Mouse (Mus musculus): Measurements from ENCODE around the gene Igf1r. TPM values are rescaled to one million over a fixed set of nuclear protein-coding genes. Genes with fewer than 3 reads are reported as not detected.

The Igf1r gene
- polyA plus RNA-seq, 1 experiment from 2014 or later: 19.0 TPM

DNA sequence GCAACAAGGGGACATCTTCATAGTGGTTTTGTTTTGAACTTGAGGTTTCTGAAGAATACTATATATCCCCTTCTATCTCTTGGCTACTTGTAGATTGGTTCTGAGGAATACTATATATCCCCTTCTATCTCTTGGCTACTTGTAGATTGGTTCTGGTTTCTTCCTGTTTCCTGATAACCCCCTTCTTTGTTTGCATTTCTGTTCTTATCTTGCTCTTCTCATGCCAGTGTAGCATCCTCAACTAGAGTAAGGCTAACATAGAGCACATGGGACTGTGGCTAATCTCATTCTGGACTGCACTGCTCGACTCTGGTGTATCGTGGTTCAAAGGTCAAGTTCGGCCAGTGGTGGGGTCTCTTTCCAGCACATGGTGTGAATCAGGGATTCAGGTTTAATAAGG is 58.2 kb downstream of the Igf1r start:
- Histone ChIP-seq H3K36me3 (peaks cover 7% of the 10 kb centered on the region; the same call in 1 of the 2 replicates), H3K4me3 (replicated peaks) (no peak overlapping the region), H3K27me3 (replicated peaks) (no peaks in the 10 kb centered on the region), H3K4me2 (no peak overlapping the region), H3K4me1 (peaks cover 29% of the 10 kb centered on the region), H3K27ac (replicated peaks) (no peak overlapping the region), H3K9me3 (replicated peaks) (no peaks in the 10 kb centered on the region), H3K9ac (replicated peaks) (no peak overlapping the region)
- ATAC-seq (ENCODE audit: low FRiP score): no peak
- WGBS: 87% methylated on average over 3 of the region's 3 CpGs

DNA sequence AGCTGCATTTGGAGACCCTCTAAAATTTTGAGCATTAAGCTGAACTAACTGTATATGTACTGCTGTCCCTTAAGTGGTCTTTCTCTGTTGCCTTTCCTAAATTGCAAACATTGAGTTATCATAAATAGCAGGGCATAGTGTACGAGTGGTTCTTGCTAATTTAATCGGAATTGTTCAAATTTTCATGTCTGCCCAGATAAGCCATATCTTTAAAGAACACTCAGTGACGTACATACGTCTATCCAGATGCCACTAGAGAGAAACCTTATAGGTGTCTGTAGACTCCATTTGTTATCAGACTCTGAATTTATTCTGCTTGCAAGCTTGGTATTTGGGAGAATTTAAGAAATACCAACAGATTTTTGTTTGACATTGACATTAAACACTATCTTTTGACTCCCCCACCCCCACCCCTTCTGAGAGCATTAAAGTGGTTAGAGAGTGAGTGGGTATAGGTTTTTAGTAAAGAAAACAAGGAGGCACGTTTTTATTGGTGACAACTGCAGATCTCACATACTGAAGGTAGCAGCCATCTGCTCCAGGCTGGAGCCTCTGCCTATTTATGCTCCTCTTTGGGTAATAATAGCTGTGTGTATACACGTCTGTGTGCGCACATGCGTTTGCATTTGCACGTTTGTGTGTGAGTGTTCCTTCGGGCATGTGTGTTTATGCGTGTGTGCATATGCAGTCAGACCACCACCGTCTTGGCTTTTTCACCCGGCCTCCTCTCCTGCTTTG is 58.9 kb downstream of the Igf1r start:
- peaks cover 29% of the 10 kb centered on the region for H3K4me1 ChIP-seq
- no peak for ATAC-seq (ENCODE audit: low FRiP score)
- H3K27ac ChIP-seq (replicated peaks): no peak overlapping the region
- H3K36me3 ChIP-seq: peaks cover 9% of the 10 kb centered on the region; the same call in 1 of the 2 replicates
- no peaks in the 10 kb centered on the region for H3K27me3 ChIP-seq (replicated peaks)
- no peak overlapping the region for H3K4me2 ChIP-seq
- H3K9ac ChIP-seq (replicated peaks): no peak overlapping the region
- 76% methylated on average over 13 of the region's 13 CpGs for WGBS
- H3K9me3 ChIP-seq (replicated peaks): no peaks in the 10 kb centered on the region
- H3K4me3 ChIP-seq (replicated peaks): no peak overlapping the region

DNA sequence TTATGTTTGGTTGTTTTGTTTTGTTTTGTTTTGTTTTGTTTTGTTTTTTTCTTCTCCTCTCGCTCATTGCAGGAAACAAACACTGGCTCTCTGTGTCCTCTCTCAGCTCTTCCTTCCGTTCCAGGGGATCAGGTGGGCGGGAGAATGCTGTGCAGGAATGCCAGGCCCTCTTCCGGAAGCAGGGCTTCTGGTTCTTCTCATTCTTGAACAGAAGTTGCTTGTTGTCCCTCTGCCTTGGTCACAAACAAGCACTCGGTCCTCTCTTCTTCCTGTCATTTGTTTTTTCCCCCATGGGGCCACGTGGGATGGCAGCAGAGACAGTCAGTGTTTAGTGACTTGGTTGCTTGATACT is 59.5 kb downstream of the Igf1r start:
- Histone ChIP-seq H3K27ac (replicated peaks) (no peak overlapping the region), H3K36me3 (peaks cover 9% of the 10 kb centered on the region; the same call in 1 of the 2 replicates), H3K4me2 (no peak overlapping the region), H3K4me1 (peaks cover 29% of the 10 kb centered on the region), H3K27me3 (replicated peaks) (no peaks in the 10 kb centered on the region), H3K4me3 (replicated peaks) (no peak overlapping the region), H3K9ac (replicated peaks) (no peak overlapping the region), H3K9me3 (replicated peaks) (no peaks in the 10 kb centered on the region)
- ATAC-seq (ENCODE audit: low FRiP score): no peak
- WGBS: 71% methylated on average over 6 of the region's 6 CpGs

DNA sequence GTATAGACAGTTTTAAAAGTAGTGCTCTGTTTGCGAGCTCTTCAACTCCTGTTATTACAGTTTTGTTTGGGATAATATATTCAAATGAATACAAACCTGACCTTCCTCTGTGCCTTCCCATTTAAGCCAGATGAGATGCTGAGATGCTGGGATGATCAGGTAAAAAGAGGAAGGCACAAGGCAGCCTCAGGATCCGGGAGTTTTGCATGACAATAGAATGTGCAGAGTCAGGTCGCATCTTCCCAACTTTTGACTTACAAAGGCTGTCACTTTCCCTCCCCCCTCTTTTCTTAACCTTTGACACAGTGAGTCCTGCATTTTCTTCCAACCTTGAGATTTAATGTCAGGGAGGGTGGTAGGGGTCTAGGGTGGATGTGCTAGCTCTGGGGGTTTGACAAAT is 61.9 kb downstream of the Igf1r start:
- no peaks in the 10 kb centered on the region for H3K27me3 ChIP-seq (replicated peaks)
- no peak overlapping the region for H3K4me2 ChIP-seq
- no peak overlapping the region for H3K9ac ChIP-seq (replicated peaks)
- WGBS: 78% methylated on average over 3 of the region's 3 CpGs
- H3K4me3 ChIP-seq (replicated peaks): no peak overlapping the region
- peaks cover 31% of the 10 kb centered on the region for H3K4me1 ChIP-seq
- no peak overlapping the region for H3K27ac ChIP-seq (replicated peaks)
- peaks cover 7% of the 10 kb centered on the region; the same call in 1 of the 2 replicates for H3K36me3 ChIP-seq
- H3K9me3 ChIP-seq (replicated peaks): no peaks in the 10 kb centered on the region
- ATAC-seq (ENCODE audit: low FRiP score): no peak

DNA sequence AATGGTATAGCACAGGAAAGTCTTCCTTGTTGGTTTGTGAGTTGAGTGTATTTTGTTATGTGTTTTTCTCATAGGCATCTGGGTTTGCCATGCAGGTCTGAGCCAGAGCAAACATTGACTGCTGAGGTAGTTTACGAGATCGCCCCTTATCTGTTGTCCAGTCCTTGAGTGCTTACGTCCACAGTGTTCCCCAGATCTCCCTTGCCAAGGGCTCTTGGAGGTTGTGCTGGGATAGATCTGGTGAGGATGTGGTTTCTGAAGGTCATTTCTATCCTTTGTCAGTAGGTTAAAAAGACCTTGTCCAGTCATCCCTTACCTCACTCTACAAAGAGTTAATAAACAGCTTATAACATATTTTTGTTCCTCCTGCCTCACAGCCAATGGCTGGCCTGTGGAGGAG is 62.8 kb downstream of the Igf1r start:
- H3K4me1 ChIP-seq: peaks cover 31% of the 10 kb centered on the region
- no peaks in the 10 kb centered on the region for H3K9me3 ChIP-seq (replicated peaks)
- H3K9ac ChIP-seq (replicated peaks): no peak overlapping the region
- H3K27ac ChIP-seq (replicated peaks): no peak overlapping the region
- no peak for ATAC-seq (ENCODE audit: low FRiP score)
- 100% methylated on average over 3 of the region's 3 CpGs for WGBS
- no peaks in the 10 kb centered on the region for H3K27me3 ChIP-seq (replicated peaks)
- H3K36me3 ChIP-seq: peaks cover 7% of the 10 kb centered on the region; the same call in 1 of the 2 replicates
- no peak overlapping the region for H3K4me2 ChIP-seq
- H3K4me3 ChIP-seq (replicated peaks): no peak overlapping the region

DNA sequence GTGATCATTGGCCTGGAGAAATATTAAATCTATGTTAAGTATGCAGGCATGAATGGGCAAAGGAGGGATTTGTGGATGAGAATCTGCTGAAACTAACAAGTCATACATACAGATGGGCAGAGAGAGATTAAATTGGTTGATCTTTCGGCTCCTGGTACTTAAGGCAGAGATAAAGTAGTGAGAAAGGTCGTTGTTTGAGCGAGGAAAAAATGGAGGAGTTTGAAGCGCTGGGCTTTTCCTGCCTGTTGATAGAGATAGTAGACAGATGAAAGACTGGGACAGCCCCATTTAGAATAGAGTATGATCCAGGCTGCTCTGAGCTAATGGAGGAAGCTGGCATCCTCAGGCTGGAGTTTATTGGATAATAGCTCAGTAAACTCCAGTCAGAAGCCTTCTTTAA is 65.4 kb downstream of the Igf1r start:
- Histone ChIP-seq H3K9ac (replicated peaks) (no peak overlapping the region), H3K36me3 (peaks cover 7% of the 10 kb centered on the region; the same call in 1 of the 2 replicates), H3K9me3 (replicated peaks) (no peaks in the 10 kb centered on the region), H3K4me1 (peaks cover 12% of the 10 kb centered on the region), H3K4me3 (replicated peaks) (no peak overlapping the region), H3K27me3 (replicated peaks) (no peaks in the 10 kb centered on the region), H3K27ac (replicated peaks) (no peak overlapping the region), H3K4me2 (no peak overlapping the region)
- WGBS: 83% methylated on average over 4 of the region's 4 CpGs
- no peak for ATAC-seq (ENCODE audit: low FRiP score)

DNA sequence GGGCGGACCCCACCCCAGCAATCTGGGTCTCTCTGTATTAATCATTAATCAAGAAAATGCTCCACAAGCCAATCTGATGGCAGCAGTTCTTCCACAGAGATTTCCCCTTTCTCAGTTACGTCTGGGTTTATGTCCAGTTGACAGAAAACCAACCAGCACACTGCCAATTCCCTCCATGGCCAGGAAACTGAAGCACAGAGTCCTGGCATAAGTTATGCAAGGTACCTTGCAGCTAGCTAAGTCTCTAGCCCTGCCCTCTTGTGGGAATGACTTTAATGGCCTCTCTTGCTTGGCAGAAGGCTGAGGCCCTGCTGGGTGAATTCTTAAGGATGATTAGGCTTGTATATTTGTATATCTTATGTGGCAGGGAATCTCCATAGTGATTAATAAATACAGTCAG is 67.9 kb downstream of the Igf1r start:
- no peak overlapping the region for H3K27ac ChIP-seq (replicated peaks)
- peaks cover 5% of the 10 kb centered on the region; the same call in 1 of the 2 replicates for H3K36me3 ChIP-seq
- peaks cover 15% of the 10 kb centered on the region for H3K4me1 ChIP-seq
- ATAC-seq (ENCODE audit: low FRiP score): no peak
- H3K4me2 ChIP-seq: no peak overlapping the region
- H3K9ac ChIP-seq (replicated peaks): no peak overlapping the region
- H3K9me3 ChIP-seq (replicated peaks): no peaks in the 10 kb centered on the region
- WGBS: 76% methylated on average over 2 of the region's 2 CpGs
- no peaks in the 10 kb centered on the region for H3K27me3 ChIP-seq (replicated peaks)
- no peak overlapping the region for H3K4me3 ChIP-seq (replicated peaks)

DNA sequence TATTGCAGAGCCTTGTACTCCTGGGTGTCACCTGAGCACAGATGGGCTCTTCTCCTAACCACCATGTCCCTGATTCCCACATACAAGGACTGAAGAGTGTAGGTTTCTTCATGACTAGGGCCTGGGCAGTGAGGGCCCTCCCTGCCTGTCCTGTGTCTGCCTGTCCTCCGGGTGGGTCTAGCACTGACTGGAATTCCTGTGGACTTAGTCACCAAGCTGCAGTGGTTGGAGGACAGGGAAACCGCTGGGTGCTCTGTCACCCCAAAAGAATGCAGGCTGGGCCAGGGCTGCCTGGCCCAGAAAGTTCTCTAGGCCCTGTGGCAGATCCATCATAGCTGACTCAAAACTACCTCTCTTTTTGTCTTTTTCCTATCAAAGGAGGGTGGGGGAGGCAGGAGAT is 69.1 kb downstream of the Igf1r start:
- no peak overlapping the region for H3K27ac ChIP-seq (replicated peaks)
- H3K36me3 ChIP-seq: no peaks in the 10 kb centered on the region
- no peak overlapping the region for H3K9ac ChIP-seq (replicated peaks)
- H3K4me1 ChIP-seq: peaks cover 26% of the 10 kb centered on the region
- ATAC-seq (ENCODE audit: low FRiP score): no peak
- 84% methylated on average over 2 of the region's 2 CpGs for WGBS
- no peak overlapping the region for H3K4me2 ChIP-seq
- H3K9me3 ChIP-seq (replicated peaks): no peaks in the 10 kb centered on the region
- no peak overlapping the region for H3K4me3 ChIP-seq (replicated peaks)
- H3K27me3 ChIP-seq (replicated peaks): no peaks in the 10 kb centered on the region

DNA sequence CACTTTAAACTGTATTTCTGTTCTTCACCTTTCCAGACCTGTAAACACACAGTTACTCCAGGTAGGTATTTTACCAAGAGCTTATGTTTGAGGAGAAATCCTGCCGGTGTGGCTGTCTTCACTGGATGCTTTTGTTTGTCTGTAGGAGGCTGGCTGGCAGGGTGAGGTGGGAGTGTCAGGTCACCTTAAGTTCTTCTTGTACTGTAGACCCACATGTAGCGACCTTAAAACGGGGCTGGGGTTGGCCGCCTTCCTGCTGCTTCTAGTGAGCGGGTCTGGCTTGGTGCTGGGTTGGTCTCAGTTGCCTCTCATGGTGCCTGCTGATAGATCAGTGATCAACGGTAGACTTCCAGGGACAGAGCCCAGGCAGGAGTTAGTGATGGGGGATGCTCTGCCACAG is 69.6 kb downstream of the Igf1r start:
- WGBS: 86% methylated on average over 6 of the region's 6 CpGs
- no peak overlapping the region for H3K4me3 ChIP-seq (replicated peaks)
- ATAC-seq (ENCODE audit: low FRiP score): no peak
- H3K4me1 ChIP-seq: peaks cover 27% of the 10 kb centered on the region
- no peak overlapping the region for H3K4me2 ChIP-seq
- H3K36me3 ChIP-seq: no peaks in the 10 kb centered on the region
- H3K27me3 ChIP-seq (replicated peaks): no peaks in the 10 kb centered on the region
- no peak overlapping the region for H3K27ac ChIP-seq (replicated peaks)
- no peak overlapping the region for H3K9ac ChIP-seq (replicated peaks)
- H3K9me3 ChIP-seq (replicated peaks): no peaks in the 10 kb centered on the region

DNA sequence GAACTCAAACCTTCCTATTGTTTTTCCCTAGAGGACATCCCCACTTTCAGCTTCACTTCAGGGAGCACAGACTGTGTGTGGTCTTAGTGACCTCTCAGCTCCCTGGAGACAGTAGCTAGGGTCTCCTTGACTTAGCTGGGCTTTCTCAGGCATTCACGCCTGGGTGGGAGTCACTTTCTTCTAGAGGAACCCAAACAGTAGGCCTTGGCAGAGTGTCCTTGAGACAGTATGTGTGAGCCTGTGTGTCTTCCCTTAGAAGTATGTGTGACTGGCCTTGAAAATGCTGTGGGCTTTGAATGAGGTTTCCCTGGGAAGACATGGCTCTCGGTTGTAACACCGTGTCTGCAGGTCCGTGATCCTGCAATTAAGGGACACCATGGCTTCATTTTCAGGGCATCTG is 71.3 kb downstream of the Igf1r start:
- H3K9me3 ChIP-seq (replicated peaks): no peaks in the 10 kb centered on the region
- H3K4me3 ChIP-seq (replicated peaks): no peak overlapping the region
- no peak overlapping the region for H3K27ac ChIP-seq (replicated peaks)
- no peak overlapping the region for H3K4me2 ChIP-seq
- 83% methylated on average over 4 of the region's 4 CpGs for WGBS
- no peak for ATAC-seq (ENCODE audit: low FRiP score)
- no peaks in the 10 kb centered on the region for H3K27me3 ChIP-seq (replicated peaks)
- H3K9ac ChIP-seq (replicated peaks): no peak overlapping the region
- H3K36me3 ChIP-seq: no peaks in the 10 kb centered on the region
- H3K4me1 ChIP-seq: peaks cover 35% of the 10 kb centered on the region

DNA sequence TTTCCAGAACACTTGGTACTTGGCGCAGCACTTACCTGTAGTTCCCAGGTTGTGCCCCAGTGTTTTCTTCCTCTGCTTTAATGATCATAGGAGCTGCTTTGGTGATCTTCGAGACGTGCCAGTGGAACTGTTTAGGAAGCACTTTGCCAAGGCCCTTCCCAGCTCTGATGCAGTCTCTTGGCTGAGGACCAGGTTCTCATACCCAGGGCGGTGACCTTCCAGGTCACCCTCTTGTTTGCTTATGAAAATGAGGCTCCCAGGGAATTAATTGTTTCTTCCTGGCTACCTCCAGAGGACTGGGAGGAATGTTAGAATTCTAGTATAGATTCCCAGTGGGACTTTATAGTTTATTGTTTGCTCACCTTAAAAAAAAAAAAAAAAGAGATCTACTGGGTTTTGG is 72.0 kb downstream of the Igf1r start:
- no peak overlapping the region for H3K9ac ChIP-seq (replicated peaks)
- H3K9me3 ChIP-seq (replicated peaks): no peaks in the 10 kb centered on the region
- H3K27me3 ChIP-seq (replicated peaks): no peaks in the 10 kb centered on the region
- no peak overlapping the region for H3K4me3 ChIP-seq (replicated peaks)
- 65% methylated on average over 4 of the region's 4 CpGs for WGBS
- no peak overlapping the region for H3K4me2 ChIP-seq
- no peaks in the 10 kb centered on the region for H3K36me3 ChIP-seq
- H3K27ac ChIP-seq (replicated peaks): no peak overlapping the region
- H3K4me1 ChIP-seq: peaks cover 40% of the 10 kb centered on the region
- no peak for ATAC-seq (ENCODE audit: low FRiP score)

DNA sequence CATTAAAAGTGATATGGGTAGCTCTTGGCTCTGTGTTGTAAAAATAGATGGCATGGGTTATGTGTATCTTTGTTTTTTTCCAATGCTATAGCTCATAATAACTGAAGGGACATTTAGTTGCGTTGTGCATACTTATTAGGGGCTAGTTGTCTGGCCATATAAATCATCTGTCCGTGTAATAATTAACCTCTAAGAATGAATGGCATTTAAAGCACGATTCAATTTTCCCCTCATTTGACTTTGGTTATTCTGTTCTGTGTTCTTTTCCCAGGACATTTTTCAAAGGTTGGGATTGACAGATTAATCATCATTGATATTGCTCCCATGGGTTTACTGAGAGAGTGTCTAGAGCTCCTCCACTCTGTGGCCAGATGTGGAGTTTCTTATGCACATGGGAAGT is 72.8 kb downstream of the Igf1r start:
- no peaks in the 10 kb centered on the region for H3K36me3 ChIP-seq
- no peak overlapping the region for H3K4me2 ChIP-seq
- H3K9ac ChIP-seq (replicated peaks): no peak overlapping the region
- no peaks in the 10 kb centered on the region for H3K9me3 ChIP-seq (replicated peaks)
- no peak overlapping the region for H3K4me3 ChIP-seq (replicated peaks)
- ATAC-seq (ENCODE audit: low FRiP score): no peak
- 26% methylated on average over 3 of the region's 3 CpGs for WGBS
- H3K4me1 ChIP-seq: peaks cover 45% of the 10 kb centered on the region
- no peaks in the 10 kb centered on the region for H3K27me3 ChIP-seq (replicated peaks)
- H3K27ac ChIP-seq (replicated peaks): 0 out of 2 replicates have a peak overlapping the region, but pooled peaks have one; percentile 41

Measured in neural tube, embryonic 15.5 days (tissue).